Mouse (Mus musculus) 3134 (cell line): ENCODE measurements around the gene Nipsnap2.
A peak's percentile ranks its signal among the peaks of the same experiment; 100 is the strongest.
"Not testable (repeated sequence)": the region's sequence is repeated elsewhere in the genome, so short reads cannot be mapped to it uniquely, and the experiment has no call there.

Experiments
- DNase-seq: peaks from one replicate; pipeline ENCODE4 v3.0.0-alpha.2; 2011; ENCODE audit warnings: low spot score; ENCODE audit not compliant: insufficient read length; ENCODE audit errors: extremely low read depth

Nipsnap2 gene

DNA sequence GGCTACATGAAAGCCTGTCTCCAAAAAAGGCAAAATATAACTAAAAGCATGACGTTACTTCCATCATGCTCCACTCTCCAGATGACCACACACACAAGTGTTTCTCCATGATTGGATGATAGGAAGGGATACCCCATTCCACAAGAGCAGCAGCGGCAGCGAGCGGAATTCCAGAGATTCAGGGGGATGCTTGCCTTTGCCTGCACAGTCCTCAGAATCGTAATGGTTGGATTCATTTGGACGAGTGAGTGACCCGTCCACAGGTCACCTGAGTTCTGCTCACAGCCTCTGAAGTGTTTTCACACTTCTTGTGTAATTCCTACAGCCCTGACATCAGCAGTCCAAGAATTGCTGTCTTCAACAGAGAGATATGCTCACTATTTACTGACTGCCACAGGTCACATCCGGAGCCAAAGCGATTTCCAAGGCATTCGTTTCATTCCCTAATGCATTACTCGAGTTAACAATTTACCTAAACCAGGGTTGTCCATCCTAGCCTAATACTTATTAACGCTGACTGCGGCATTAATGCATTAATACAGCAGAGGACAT, 35.1 kb downstream of the Nipsnap2 start:
- no peak for DNase-seq

DNA sequence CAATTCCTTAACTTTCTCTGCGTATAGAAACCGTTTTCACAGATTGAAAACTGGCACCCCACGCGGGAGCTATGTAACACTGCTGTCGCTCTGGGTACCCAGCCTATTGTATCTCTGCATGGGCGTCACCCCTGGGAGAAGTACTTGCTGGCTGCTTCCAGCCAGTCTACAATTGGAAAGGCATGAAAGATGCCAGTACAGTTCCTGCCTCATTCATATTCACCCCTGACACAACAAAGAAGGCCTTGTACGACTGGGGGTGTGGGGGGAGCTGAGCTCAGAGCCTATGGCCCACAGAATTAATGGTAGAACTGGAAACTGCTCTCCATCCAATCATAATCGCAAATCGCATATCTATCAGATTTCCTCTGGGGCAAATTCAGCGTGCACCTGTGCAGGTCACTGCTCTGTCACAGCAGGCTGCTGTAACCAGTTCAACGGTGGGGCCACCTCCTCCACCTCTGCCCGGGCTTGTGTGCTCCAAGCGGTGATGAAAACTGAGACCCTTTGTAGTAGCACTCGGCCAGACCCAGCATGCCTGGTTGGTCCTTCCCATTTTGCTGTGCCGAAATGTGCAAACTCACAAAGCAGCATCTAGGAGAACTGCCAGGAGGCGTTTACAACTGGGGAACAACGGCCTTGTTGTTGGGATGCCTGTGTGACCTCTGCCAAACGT, 37.1 kb downstream of the Nipsnap2 start:
- no peak for DNase-seq

DNA sequence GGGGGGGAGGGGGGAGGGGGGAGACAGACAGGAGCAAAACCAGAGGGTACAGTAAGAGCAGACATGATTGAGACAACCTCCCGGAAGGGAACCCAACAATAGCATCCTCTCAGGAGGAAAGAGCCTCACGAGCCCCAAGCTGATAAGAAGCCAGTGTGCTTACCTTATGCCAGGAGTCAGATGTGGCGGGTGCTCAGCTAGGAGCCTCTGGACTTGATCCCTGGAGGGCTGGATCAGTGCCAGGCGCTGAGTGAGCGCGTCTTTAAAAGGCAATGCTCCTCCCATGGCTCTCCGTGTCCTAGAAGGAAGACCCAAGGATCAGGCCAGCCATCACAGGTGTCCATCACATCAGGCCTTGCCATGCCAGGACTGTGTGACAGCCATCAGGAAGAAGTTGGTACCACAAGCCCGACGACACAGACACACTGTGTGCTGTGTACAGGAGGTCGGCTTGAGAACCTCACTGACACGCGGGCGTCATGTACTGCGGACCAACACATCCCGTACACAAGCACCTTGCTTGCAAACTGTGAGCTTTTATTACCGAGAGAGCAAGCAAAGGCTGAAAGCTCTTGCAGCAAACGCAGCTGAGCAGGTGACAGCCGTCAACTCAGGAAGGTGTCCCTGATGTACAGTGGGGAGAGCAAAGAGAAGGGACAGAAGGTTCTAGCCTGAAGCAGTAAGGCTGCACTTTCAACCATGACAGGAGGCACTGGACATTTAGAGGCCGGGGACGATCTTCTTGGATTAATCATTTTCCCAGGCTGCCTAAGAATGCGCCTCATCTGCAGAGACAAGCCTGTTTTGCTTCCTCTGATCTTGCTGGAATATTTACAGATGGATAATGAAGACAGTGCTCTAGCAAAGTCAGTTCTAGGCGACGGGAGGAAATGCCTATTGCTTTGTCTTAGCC, 45.8 kb downstream of the Nipsnap2 start:
- DNase-seq, result no peak

DNA sequence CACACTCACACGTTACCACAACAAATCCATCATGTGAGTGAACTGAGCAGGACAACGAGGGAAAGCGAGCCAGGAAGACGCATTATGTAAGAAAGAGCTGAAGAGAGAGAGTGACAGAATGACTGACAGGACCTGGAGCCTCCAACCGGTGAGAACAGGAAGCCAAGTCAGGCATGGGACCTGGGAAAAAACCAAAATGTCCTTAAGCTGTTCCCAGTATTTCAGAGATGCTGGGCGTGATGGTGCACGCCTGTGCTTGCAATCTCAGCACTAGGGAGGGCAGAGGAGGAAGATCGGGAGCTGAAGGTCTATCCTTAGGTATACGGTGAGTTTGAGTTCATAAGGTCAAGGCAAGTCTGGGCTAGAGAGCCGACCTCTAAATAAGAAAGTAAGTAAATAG, 47.6 kb downstream of the Nipsnap2 start:
- DNase-seq, result no peak

DNA sequence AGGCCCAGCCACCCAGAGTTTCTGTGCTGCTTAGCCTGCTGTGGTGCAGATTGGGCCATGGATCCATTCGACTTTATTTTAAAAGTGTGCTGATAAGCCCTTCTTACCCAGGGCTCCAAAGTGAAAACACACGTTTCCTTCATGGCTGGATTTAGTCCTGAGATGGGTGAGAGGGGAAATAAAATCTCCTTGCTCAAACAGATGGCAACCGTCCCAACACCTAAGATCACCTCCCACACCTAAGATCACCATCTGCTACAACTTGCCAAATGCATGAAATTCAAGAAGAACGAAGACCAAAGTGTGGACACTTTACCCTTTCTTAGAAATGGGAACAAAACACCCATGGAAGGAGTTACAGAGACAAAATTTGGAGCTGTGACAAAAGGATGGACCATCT, 48.5 kb downstream of the Nipsnap2 start:
- not testable (repeated sequence) for DNase-seq

DNA sequence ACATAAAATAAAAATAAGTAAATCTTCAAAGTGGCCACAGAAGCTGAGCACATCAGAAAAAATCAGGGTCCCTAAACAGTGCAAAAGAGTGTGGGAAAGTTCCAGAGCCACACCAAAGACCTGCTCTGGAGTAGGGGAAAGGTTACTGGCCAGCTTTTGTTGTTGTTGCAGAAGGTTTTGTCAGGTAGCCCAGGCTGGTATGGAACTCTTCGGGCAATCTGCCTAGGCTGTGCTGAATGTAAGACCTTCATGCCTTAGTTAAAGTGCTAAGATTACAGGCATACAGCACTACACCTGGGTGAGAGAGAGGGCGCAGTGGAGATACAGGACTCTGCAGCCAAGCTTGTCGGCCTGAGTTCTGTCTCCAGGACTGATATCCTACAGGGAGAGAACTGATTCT, 49.8 kb downstream of the Nipsnap2 start:
- no peak for DNase-seq

DNA sequence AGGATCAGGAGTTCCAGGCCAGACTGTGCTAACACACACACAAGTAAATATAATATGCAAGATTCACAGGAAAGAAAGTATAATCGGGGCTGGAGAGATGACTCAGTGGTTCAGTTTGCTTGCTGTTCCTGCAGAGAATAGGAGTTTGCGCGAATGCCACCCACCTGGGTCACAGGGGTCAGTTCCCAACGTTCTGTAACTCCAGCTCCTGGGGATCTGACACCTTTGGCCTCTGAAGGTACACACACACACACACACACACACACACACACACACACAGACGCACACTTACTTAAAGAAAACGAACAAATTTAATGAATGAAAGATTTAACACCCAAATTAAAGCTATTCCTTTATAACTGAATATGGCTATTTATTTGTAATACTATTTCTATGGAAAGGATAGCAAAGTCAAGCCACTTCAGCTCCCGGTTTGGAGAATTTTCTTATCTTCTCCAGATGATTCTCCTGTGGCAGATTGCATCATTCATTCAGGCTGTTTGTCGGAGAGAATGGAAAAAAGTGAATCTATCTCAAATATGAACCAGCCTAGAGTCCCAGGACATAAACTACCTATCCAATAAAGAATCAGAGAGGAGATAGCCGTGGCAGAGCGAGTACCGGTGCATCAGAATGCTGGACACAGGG, 53.6 kb downstream of the Nipsnap2 start:
- no peak for DNase-seq

DNA sequence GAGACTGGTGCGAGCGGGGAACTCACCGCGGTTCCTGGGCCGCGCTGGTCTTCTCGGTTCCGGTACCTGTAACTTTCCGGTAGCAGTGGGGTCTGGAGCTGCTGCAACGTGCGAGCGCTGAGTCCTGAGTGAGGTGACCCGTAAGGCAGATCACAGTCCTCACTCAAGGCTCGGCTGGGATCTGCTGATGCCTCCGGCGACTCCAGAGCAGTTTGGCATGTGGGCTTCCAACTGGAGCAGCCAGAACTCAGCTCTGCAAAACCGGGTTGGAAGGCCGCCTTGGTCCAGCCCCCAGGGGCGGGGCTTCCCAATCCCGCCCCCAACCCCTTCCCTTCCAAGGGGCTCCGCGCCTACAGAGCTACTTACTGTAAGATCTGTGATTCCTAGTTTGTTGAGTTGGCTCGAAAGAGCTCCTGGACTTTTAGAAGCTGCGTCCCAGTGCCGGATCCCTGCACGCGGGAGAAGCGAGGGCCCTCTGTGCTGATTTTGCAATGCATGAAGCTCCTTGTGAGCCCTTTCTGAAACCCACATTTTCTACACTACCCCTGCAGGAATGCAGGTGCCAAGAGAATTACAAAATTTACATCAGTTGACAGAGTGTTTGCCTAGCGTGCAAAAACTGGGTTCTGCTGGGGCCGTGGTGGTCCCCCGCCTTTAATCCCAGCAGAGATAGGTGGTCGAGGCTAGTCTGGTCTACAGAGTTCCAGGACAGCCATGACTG, 54.3 kb downstream of the Nipsnap2 start:
- peak; percentile 90 for DNase-seq

DNA sequence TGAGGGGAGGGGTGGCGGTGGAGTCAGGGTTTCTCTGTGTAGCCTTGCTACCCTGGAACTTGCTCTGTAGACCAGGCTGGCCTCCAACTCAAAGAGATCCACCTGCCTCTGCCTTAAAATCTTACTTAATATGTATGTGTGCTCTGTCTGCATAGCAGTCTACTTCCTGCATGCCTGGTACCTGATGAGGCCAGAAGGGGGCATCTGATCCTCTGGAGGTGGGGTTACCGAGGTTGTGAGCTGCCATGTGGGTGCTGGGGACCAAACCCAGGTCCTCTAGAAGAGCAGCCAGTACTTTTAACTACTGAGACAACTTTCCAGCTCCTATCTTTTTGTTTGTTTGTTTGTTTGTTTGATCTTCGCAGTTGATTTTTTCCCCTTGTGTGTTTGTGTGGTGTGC, 55.3 kb downstream of the Nipsnap2 start:
- DNase-seq, result no peak

DNA sequence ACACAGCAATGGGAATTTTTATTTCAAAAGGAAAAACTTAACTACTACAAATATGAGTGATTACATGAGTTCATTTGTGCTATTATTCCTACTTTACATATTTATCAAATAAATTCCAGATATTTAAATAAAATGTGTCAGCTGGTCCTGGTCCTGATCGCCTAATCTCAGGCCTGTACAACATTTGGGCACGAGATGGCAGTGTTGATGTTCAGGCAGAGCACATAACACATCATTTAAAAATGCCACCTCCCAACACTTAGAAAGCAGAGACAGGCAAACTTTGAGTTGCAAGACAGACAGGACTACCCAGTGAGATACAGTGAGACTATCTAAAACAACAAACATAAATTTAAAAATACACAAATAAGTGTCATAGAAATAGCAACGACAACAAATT, 57.3 kb downstream of the Nipsnap2 start:
- DNase-seq, result no peak

DNA sequence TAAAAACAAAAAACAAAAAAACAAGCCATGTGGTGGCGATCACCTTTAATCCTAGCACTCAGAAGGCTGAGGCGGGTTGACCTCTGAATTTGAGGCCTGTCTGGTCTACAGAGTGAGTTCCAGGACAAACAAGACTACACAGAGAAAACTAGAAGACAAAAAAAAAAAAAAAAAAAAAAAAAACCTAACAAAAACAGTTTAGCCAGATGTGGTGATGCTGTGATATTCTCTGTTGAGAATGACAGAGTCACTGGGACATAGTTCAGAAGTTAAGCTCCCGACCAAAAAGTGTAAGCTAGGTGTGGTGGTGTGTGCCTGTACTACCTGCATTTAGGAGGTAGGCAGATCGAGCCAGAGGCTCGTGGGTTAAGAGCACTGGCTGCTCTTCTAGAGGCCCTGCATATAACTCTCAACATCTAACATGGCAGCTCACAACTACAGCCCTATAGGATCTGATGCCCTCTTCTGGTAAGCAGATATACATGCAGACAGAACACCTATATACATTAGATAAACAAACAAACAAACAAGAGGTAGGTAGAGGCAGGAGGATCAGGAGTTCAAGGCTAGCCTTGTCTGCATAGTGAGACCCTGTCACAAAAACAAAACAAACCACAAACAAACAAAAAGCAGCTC, 60.5 kb downstream of the Nipsnap2 start:
- no peak for DNase-seq

DNA sequence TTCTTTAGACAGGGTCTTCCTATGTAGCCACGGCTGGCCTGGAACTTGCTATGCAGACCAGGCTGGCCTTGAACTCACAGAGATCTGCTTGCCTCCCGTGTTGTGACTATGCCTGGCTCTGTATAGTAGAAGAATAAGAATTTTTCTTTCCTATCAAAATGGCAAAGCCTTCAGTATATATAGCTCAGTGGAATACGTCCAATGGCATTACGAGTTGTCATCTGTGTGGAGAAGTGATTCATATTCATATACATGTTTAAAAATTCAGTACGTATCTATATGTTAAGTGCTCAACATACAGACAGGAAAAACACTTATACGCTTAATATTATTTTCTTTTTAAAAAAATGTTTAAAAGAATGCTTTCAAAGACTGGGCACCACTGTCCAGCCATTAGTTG, 61.3 kb downstream of the Nipsnap2 start:
- no peak for DNase-seq

DNA sequence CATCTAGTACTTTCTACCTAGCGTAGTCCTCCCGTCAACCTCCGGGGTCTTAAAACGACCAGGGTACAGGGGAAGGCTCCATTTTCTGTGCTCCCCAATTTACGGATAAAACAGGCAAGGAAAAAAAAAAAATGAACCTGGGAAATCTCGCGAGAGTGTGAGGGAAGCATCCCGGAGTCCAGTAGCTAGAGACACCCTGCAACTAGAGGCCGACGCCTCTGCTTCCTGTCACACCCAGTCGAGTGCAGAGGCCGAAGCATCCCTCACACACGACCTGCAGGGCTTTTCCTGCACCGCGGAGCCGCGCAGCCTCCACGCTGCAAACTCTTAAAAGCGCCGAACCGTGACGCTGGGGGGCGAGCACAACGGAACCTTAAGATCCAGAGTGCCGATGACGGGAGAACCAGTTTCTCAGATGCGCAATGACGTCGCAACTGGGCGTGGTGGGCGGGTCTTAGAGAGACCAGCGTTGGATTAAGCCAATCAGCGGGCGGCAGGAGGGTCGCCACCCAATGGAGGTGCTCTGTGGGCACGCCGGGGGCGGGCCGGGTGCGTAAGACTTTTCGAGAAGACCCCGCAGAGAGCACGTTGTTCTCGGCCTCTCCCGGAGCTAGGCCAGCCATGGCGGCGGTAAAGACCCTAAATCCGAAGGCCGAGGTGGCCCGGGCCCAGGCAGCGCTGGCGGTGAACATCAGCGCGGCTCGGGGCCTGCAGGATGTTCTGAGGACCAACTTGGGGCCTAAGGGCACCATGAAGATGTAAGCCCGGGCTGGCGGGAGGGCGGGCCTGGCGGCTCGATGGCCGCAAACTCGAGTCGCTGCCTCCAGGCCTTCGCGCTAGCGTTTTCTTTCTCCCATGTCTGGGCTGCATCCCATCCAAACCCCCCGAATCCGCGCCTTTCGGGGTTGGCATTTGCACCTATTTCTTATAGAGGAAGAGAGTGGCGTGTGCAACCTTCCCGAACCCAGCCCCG, 62.2 kb downstream of the Nipsnap2 start, which contains the start of gene Psph:
Gene Psph (minus strand): TSS at position 632 of the 973 bp plus-strand sequence.
- peak; percentile 99 for DNase-seq

DNA sequence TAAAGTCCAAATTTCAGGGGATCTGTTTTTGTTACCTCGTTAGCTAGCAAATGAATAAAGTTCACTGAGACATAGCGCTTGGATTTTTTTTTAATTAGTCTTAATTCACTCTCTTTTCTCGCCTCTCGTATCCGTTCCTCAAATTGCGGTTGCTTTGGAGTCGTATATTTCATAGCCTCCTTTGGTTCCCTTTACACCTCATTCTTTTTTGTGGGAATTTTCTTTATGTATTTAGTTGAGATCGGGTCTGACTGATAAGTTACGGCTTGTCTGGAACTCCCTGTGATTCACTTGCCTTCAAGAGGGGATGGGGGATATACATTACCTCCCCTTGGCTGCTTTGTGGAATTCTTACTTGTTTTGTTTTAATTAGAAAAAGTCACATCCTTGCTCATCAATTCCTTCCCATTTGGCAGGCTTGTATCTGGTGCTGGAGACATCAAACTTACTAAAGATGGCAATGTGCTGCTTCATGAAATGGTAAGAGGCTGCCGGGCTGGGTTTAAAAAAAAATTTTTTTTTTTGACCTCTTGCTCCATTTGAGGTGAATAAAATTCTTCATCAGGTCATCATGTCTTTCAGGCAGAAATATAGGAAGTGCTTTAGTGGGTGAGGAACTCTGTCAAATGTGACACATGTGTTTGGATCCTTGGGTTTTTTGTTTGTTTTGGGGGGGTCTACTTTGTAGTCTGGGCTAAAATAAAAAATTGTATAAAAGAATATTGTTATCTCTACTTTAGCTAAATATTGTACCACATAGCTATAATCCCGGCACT, 63.1 kb downstream of the Nipsnap2 start:
- no peak for DNase-seq

DNA sequence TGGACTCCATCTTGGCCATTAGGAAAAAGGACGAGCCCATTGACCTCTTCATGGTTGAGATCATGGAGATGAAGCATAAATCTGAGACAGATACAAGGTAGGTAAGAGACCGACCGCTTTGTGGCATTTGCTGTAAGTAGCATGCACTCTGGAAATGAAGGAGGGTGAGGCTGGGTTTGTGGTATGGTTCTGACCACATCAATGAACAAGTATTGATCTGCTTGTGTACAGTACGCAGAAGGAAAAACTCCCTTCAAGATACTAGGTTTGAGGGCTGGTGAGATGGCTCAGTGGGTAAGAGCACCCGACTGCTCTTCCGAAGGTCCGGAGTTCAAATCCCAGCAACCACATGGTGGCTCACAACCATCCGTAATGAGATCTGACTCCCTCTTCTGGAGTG, 65.7 kb downstream of the Nipsnap2 start:
- DNase-seq, result not testable (repeated sequence)
